Mouse (Mus musculus): ENCODE measurements around the gene Nol3.

- TF ChIP-seq POLR2A (IDR thresholded peaks at IDR 0.05; ENCODE audit: insufficient read depth, low read length): no peak
- TF ChIP-seq CTCF (IDR thresholded peaks at IDR 0.05; ENCODE audit: low read depth, low read length): no peak
Observed at GRCm38 (mm10) chr8:105275840-105276239, at the start of gene Nol3.

All from ES-Bruce4 (cell line).